Comparison of ENCODE assay signal across 8 mouse cellular contexts in the genomic region with DNA sequence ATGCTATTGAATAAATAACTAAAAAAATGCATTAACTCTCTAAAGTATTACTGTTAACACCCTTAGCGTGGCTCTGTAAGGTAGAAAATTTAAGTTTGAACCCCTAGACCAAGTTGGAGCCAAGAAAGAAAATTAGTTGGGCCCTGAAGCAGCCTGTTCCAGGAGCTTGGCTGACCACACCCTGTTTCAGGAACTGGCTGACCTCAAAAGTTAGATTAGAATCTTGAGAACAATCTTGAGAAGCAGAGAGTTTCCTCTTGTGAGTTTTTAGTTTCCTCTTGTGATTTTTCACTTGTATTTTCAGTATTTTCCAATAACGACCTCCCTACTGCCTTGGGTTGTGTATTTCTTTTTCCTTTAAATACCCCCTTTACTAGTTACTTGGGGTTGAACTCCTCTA.
"Had no signal": no experiment of that assay in that cellular context is flagged by ENCODE, and none has a peak within 500 bp of the region (broad histone marks: within the 10 kb centered on the region; RNA-seq: fewer than 3 reads in every experiment).

No protein-coding gene starts in this region.

- ATAC-seq: liver, embryonic 12.5 days; midbrain, embryonic 13.5 days had no signal

- DNase-seq: kidney, adult 18-20 months; kidney, postnatal 25 days; lung, embryonic 14.5 days; lung, postnatal 10 days; spleen, adult 18-20 months; thymus, postnatal 14 days had no signal
